In the genomic region with DNA sequence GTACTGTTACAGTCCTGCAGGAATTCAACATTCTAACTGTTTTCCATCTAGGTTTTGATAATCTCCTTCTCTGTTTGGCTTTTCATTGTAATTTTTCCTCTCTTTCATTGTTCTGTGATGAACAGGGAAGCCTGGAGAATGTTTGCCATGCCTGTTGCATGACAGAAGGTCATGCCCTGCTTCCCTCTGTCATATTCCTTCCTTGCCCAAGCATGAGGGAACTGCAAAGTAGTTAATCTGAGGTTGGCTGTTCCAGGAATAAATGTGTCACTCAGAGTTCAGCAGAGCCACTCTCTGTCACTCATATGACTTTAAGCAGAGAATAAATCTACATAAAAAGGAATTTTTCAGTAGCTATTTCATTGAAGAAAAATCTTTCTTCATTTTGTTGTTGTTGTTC, we compare ENCODE assay signal across 37 mouse cellular contexts. TPM values are rescaled to one million over a fixed set of nuclear protein-coding genes. Genes with fewer than 3 reads are reported as not detected.
"Had no signal": no experiment of that assay in that cellular context is flagged by ENCODE, and none has a peak within 500 bp of the region (broad histone marks: within the 10 kb centered on the region; RNA-seq: fewer than 3 reads in every experiment).

No protein-coding gene starts in this region.

- ATAC-seq: liver, embryonic 12.5 days; liver, postnatal 0 days; lung, postnatal 0 days; midbrain, embryonic 13.5 days; midbrain, embryonic 15.5 days; midbrain, embryonic 16.5 days had no signal

- H3K27me3 ChIP-seq: limb, embryonic 12.5 days; limb, embryonic 13.5 days; limb, embryonic 15.5 days; liver, embryonic 12.5 days; liver, embryonic 13.5 days; liver, embryonic 15.5 days; lung, embryonic 15.5 days; megakaryocyte, embryonic 14.5 days; midbrain, embryonic 12.5 days; midbrain, embryonic 13.5 days; midbrain, embryonic 15.5 days had no signal

- H3K4me3 ChIP-seq: limb, embryonic 10.5 days; limb, embryonic 12.5 days; limb, embryonic 13.5 days; limb, embryonic 15.5 days; liver, embryonic 12.5 days; liver, embryonic 13.5 days; liver, embryonic 15.5 days; lung, embryonic 15.5 days; megakaryocyte, embryonic 14.5 days; midbrain, embryonic 10.5 days; midbrain, embryonic 12.5 days; midbrain, embryonic 13.5 days; midbrain, embryonic 15.5 days; myocyte had no signal

- H3K4me1 ChIP-seq: limb, embryonic 10.5 days; limb, embryonic 12.5 days; limb, embryonic 13.5 days; limb, embryonic 15.5 days; liver, embryonic 12.5 days; liver, embryonic 13.5 days; liver, embryonic 15.5 days; lung, embryonic 15.5 days; megakaryocyte, embryonic 14.5 days; midbrain, embryonic 10.5 days; midbrain, embryonic 12.5 days; midbrain, embryonic 13.5 days; midbrain, embryonic 15.5 days had no signal

- H3K4me2 ChIP-seq: limb, embryonic 12.5 days; limb, embryonic 13.5 days; limb, embryonic 15.5 days; liver, embryonic 11.5 days; liver, embryonic 12.5 days; liver, embryonic 13.5 days; liver, embryonic 15.5 days; lung, embryonic 14.5 days; lung, embryonic 15.5 days; midbrain, embryonic 11.5 days; midbrain, embryonic 12.5 days; midbrain, embryonic 13.5 days; midbrain, embryonic 15.5 days had no signal

- DNase-seq: left cerebral cortex, postnatal 4 days; liver; liver, embryonic 13.5 days; liver, postnatal 0 days; lung, adult 18-20 months; lung, adult 2 months; lung, embryonic 14.5 days; lung, postnatal 10 days; lung, postnatal 14 days; lung, postnatal 36 days; lung, postnatal 4 days; midbrain, embryonic 14.5 days had no signal

- H3K36me3 ChIP-seq: limb, embryonic 10.5 days; limb, embryonic 12.5 days; limb, embryonic 13.5 days; limb, embryonic 15.5 days; liver, embryonic 12.5 days; liver, embryonic 13.5 days; liver, embryonic 15.5 days; lung, embryonic 15.5 days; midbrain, embryonic 10.5 days; midbrain, embryonic 12.5 days; midbrain, embryonic 13.5 days; midbrain, embryonic 15.5 days had no signal

- H3K9ac ChIP-seq: limb, embryonic 12.5 days; limb, embryonic 13.5 days; limb, embryonic 15.5 days; liver, embryonic 12.5 days; liver, embryonic 13.5 days; liver, embryonic 14.5 days; liver, embryonic 15.5 days; liver, postnatal 0 days; lung, embryonic 14.5 days; lung, embryonic 15.5 days; midbrain, embryonic 12.5 days; midbrain, embryonic 13.5 days; midbrain, embryonic 15.5 days had no signal

- H3K9me3 ChIP-seq: limb, embryonic 10.5 days; limb, embryonic 12.5 days; limb, embryonic 13.5 days; limb, embryonic 15.5 days; liver, embryonic 12.5 days; liver, embryonic 13.5 days; liver, embryonic 15.5 days; lung, embryonic 15.5 days; midbrain, embryonic 10.5 days; midbrain, embryonic 12.5 days; midbrain, embryonic 13.5 days; midbrain, embryonic 15.5 days had no signal

- H3K27ac ChIP-seq: limb, embryonic 10.5 days; limb, embryonic 12.5 days; limb, embryonic 13.5 days; limb, embryonic 15.5 days; liver, embryonic 12.5 days; liver, embryonic 13.5 days; liver, embryonic 14.5 days; liver, embryonic 15.5 days; lung, embryonic 15.5 days; macrophage; midbrain, embryonic 10.5 days; midbrain, embryonic 12.5 days; midbrain, embryonic 13.5 days; midbrain, embryonic 15.5 days had no signal

RNA-seq across cellular contexts. Expression of a gene that starts 48.1 kb away (rescaled TPM):
- total RNA-seq: liver, adult 2 months; megakaryocyte progenitor cell, adult 5-6 weeks; megakaryocyte, adult 5-6 weeks; megakaryocyte-erythroid progenitor cell, adult 5-6 weeks; monocyte, adult 5-6 weeks had no signal
- polyA plus RNA-seq: liver, adult 2 months; liver, embryonic 11.5 days; liver, embryonic 15.5 days; liver, embryonic 16.5 days; liver, postnatal 0 days; macrophage had no signal
